Mouse (Mus musculus) liver, adult 2 months (tissue): ENCODE results near the gene Nfia. TPM values are rescaled to one million over a fixed set of nuclear protein-coding genes. Genes with fewer than 3 reads are reported as not detected.

Experiments used
- DNase-seq: peaks from one replicate; pipeline ENCODE4 v3.0.0-alpha.2; 2011; ENCODE audit warnings: low read depth, low spot score; ENCODE audit errors: extremely low read depth
- H3K27ac ChIP-seq: fragments of 200-500 bp; replicated peaks from 2 replicates; pipeline ENCODE4 v1.5.1; 2012; ENCODE audit warnings: low read depth, mild to moderate bottlenecking, control low read depth, inconsistent platforms, low read length; ENCODE audit not compliant: insufficient read depth
- H3K27me3 ChIP-seq: fragments of 200-500 bp; 2 replicates; pipeline ENCODE4 v1.6.1; 2012; ENCODE audit warnings: mild to moderate bottlenecking, moderate library complexity, low read length, inconsistent platforms; ENCODE audit not compliant: control insufficient read depth, insufficient read depth
- H3K36me3 ChIP-seq: fragments of 200-500 bp; 2 replicates; pipeline ENCODE4 v1.6.1; 2012; ENCODE audit warnings: low read length, inconsistent platforms; ENCODE audit not compliant: control insufficient read depth, insufficient read depth
- H3K4me1 ChIP-seq: fragments of 200-500 bp; 2 replicates; pipeline ENCODE4 v1.6.1; 2011; ENCODE audit warnings: low read length; ENCODE audit not compliant: control insufficient read depth, insufficient read depth
- H3K4me3 ChIP-seq: fragments of 200-500 bp; 2 replicates; pipeline ENCODE4 v1.5.1; 2011; ENCODE audit warnings: low read depth, mild to moderate bottlenecking, control low read depth, low read length, moderate library complexity; ENCODE audit not compliant: insufficient read depth
- H3K79me2 ChIP-seq: fragments of 200-500 bp; 2 replicates; pipeline ENCODE4 v1.6.1; 2012; ENCODE audit warnings: inconsistent platforms, mild to moderate bottlenecking, low read length, moderate library complexity; ENCODE audit not compliant: control insufficient read depth, insufficient read depth
- H3K9ac ChIP-seq: fragments of 200-500 bp; 2 replicates; pipeline ENCODE4 v1.6.1; 2012; ENCODE audit warnings: low read depth, mild to moderate bottlenecking, control low read depth, inconsistent platforms, low read length
- CTCF ChIP-seq: fragments of 200-500 bp; IDR thresholded peaks from 2 replicates; pipeline ENCODE4 v1.5.1; 2011; ENCODE audit warnings: low read depth, low read length, control low read depth
- POLR2A ChIP-seq: fragments of 200-500 bp; IDR thresholded peaks from 2 replicates; pipeline ENCODE4 v1.6.1; 2011; ENCODE audit warnings: low read length, control low read depth; ENCODE audit not compliant: insufficient read depth; ENCODE audit errors: extremely low read depth
- WGBS: fragments of 180-500 bp; shearing (Covaris S2); methylation state at CpG from one replicate; pipeline ENCODE4 v1.1.7; 2018; 5-methylcytosine and 5-hydroxymethylcytosine counted together
- polyA plus RNA-seq: library from polyadenylated mRNA; depleted of rRNA; stranded (reverse); fragments of >200 nt; gene quantifications from 2 replicates; pipeline ENCODE4 v1.2.3, GENCODE M21; 2012
- total RNA-seq: library from RNA; depleted of rRNA; stranded (reverse); fragments of >200 nt; gene quantifications from 2 replicates; pipeline ENCODE4 v1.2.3, GENCODE M21; 2014

The Nfia gene
- total and polyA plus RNA-seq, 2 experiments = 12.5 to 32.2 TPM

DNA sequence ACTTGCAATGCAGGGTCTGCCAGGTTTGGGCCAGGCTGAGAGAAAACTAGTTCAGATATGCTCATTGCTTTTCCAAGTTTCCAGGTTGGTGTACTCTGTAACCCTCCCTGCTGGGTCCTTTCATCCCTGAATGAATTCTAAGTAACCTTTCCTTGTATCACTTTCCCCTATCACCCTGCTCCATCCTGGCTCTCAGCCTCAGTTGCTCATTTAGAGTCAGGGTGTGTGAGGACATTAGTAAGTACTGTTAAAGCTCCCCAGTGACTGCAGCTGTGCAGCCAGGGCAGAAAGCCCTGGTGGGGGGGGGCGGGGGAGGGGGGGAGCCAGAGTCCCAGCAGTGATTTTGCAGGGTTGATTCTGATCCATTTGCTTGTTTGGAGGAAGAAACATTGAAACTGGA is 56.0 kb downstream of the Nfia start:
- H3K79me2 ChIP-seq = peaks cover 43% of the 10 kb centered on the region
- H3K36me3 ChIP-seq = peaks cover 1% of the 10 kb centered on the region; the same call in 1 of the 2 replicates

DNA sequence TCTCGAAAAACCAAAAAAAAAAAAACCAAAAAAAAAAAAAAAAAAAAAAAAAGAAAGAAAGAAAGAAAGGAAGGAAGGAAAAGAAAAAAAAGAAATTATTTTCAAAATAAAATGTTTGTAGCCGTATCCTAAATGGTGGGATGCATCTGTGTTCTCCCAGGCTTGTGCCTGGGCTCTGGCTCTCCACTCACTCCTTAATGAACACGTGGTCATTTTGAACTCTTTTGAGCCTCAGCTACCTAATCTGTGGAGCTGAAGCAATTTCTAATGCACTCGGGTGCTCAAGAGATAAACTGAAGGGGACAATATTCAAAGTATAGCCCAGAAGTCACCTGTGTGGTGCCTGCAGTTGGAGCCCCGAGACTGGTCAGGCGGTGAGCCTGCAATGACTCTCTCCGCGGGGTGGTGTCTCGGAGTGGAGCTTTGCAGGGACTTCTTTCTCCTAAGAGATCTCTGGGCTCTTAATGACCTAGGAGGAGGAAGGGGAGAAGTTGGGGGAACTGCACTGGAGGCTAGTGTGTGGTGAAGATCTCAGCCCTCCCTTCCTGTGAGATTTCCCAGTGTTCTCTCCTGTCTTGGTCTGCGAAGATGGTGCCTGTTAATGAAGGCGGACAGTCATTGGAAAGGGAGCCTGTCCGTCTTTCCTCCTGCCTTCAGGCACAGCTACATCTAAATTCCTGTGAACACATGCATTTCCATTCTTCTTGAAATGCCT is 57.0 kb downstream of the Nfia start:
- H3K4me1 ChIP-seq = peaks cover 16% of the 10 kb centered on the region
- H3K4me3 ChIP-seq = no peak overlapping the region
- peaks cover 1% of the 10 kb centered on the region; the same call in 1 of the 2 replicates for H3K36me3 ChIP-seq
- H3K79me2 ChIP-seq = peaks cover 43% of the 10 kb centered on the region
- H3K27me3 ChIP-seq = no peaks in the 10 kb centered on the region
- TF ChIP-seq CTCF = no peak
- TF ChIP-seq POLR2A = no peak
- no peak overlapping the region for H3K27ac ChIP-seq
- DNase-seq = no peak
- 94% methylated on average over 12 of the region's 12 CpGs for WGBS
- no peak overlapping the region for H3K9ac ChIP-seq

More for the DNA sequence above, 56.0 kb downstream of the Nfia start:
- no peak for TF ChIP-seq POLR2A
- no peak overlapping the region for H3K27ac ChIP-seq
- peaks cover 18% of the 10 kb centered on the region for H3K4me1 ChIP-seq
- H3K9ac ChIP-seq = no peak overlapping the region
- H3K4me3 ChIP-seq = no peak overlapping the region
- WGBS = 67% methylated on average over 1 of the region's 1 CpGs
- H3K27me3 ChIP-seq = no peaks in the 10 kb centered on the region
- DNase-seq = no peak

DNA sequence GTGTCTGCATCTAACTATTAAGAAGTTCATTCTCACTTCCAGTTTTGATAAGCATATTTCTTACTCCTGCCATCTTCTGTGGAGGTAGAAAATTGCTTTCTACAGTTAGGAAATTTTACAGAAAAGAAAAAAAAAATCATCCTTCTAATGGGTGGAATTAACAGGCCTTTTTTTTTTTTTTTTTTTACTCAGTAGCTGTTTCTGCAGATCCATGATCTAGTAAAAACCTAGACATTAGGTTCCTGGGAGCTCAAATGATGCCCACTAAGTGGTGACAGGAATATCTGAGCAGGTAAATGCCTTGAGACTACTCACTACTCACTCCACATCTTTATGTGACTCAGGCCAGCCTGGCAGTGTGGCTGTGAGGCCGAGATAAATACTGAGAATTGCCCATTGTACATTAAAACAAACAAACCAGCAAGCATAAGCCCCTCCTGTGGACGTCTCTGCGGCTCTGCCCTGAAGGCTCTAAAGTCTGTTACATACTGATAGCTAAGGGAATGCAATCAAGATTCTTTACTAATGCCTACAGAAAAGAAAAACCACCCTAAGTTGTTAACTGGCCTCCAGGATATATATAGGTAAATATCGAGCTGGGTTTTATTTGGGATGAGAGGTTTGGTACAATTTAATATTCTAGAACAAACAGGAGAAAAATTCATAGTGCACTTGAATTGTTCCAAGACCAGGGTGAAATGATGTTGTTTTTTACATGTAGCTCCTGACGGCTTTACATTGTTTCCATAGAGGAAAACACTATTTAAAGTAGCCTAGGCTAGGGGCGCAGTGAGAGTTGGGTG is 57.7 kb downstream of the Nfia start:
- H3K79me2 ChIP-seq = peaks cover 43% of the 10 kb centered on the region
- peaks cover 12% of the 10 kb centered on the region; the same call in 1 of the 2 replicates for H3K4me1 ChIP-seq
- WGBS = 87% methylated on average over 6 of the region's 6 CpGs
- H3K9ac ChIP-seq = no peak overlapping the region
- no peak overlapping the region for H3K27ac ChIP-seq
- H3K4me3 ChIP-seq = no peak overlapping the region
- DNase-seq = no peak
- H3K36me3 ChIP-seq = peaks cover 1% of the 10 kb centered on the region; the same call in 1 of the 2 replicates
- no peaks in the 10 kb centered on the region for H3K27me3 ChIP-seq
- TF ChIP-seq CTCF = no peak
- no peak for TF ChIP-seq POLR2A

DNA sequence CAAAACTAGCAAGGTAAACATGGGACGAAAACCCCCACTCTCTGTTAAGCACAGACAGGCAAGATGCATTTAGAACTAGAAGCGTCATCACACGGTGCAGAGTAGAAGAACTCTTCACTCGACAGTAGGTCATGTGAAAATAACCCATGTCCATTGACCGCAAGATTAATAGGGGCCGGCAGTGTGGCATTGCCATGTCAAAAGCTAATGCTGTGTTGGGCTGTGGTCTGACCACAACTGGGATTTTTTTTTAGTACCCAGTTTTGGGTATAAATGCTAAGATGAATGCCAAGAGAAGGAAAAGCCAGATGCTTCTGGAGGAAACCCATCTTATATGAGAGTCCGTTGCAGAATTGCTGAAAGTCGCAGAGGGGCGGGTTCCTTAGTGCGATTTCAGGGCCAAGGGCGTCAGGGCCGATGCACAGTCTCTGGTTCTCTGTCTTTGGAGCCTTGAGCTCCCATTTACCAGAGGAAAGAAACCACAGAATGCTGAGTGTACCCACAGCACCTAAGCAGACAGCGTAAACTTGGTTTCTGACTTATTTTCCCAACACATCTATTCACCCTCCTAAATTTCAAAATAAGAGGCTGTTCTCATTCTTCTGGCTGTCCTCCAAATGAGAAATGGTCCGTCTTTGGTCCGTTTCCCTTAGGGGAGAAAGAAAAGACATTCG is 58.5 kb downstream of the Nfia start:
- Histone ChIP-seq H3K27ac (no peak overlapping the region), H3K4me3 (no peak overlapping the region)
- 88% methylated on average over 16 of the region's 16 CpGs for WGBS

DNA sequence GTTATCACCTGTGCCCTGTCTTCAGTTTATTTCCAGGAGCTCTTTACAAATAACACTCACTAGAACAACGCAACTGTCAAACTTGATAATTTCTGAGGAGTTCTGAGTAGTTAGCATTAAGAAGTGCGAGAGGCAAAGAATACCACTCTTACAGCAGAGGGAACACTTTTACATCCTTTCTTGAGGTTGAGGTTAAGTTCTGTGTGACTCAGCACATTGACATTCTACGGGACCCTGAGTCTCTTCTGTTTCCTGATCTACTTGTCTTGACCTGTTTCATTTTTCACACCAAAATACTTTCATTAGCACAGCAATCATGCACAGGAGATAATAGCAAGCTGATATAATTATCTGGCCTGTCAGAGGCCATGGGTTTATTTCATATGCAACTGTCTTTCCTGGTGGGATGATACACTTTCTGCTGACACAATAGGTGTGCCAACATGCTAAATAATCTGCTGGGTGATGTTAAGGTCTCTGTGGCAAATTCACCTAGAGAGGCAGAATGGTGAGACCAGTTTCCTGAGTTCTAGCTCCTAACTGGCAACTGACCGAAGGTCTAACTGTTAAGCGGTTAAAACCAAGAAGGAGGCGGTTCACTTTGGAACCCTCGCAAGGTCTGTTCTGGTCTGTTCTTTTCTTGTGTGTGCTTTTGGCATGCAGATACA is 59.2 kb downstream of the Nfia start:
- peaks cover 36% of the 10 kb centered on the region for H3K79me2 ChIP-seq
- peaks cover 1% of the 10 kb centered on the region; the same call in 1 of the 2 replicates for H3K36me3 ChIP-seq
- no peak overlapping the region for H3K4me3 ChIP-seq
- TF ChIP-seq CTCF (no peak), POLR2A (no peak)
- no peak overlapping the region for H3K27ac ChIP-seq
- H3K9ac ChIP-seq = no peak overlapping the region
- no peaks in the 10 kb centered on the region for H3K27me3 ChIP-seq
- 88% methylated on average over 7 of the region's 7 CpGs for WGBS
- H3K4me1 ChIP-seq = peaks cover 14% of the 10 kb centered on the region
- no peak for DNase-seq

More for the DNA sequence above, 58.5 kb downstream of the Nfia start:
- Histone ChIP-seq H3K4me1 (peaks cover 11% of the 10 kb centered on the region; the same call in 1 of the 2 replicates), H3K79me2 (peaks cover 39% of the 10 kb centered on the region), H3K9ac (no peak overlapping the region), H3K36me3 (peaks cover 1% of the 10 kb centered on the region; the same call in 1 of the 2 replicates), H3K27me3 (no peaks in the 10 kb centered on the region)
- DNase-seq = no peak
- TF ChIP-seq POLR2A (no peak), CTCF (no peak)
